Mouse (Mus musculus) cerebellum, postnatal 25 days (tissue): Measurements from ENCODE around the gene Xrcc4.
"Not testable (repeated sequence)": the region's sequence is repeated elsewhere in the genome, so short reads cannot be mapped to it uniquely, and the experiment has no call there.

Source experiments
- DNase-seq, 2 experiments: peaks; one replicate each; pipeline ENCODE4 v3.0.0; 2021; ENCODE audit warnings: mixed read lengths in 2 of 2

The Xrcc4 gene

DNA sequence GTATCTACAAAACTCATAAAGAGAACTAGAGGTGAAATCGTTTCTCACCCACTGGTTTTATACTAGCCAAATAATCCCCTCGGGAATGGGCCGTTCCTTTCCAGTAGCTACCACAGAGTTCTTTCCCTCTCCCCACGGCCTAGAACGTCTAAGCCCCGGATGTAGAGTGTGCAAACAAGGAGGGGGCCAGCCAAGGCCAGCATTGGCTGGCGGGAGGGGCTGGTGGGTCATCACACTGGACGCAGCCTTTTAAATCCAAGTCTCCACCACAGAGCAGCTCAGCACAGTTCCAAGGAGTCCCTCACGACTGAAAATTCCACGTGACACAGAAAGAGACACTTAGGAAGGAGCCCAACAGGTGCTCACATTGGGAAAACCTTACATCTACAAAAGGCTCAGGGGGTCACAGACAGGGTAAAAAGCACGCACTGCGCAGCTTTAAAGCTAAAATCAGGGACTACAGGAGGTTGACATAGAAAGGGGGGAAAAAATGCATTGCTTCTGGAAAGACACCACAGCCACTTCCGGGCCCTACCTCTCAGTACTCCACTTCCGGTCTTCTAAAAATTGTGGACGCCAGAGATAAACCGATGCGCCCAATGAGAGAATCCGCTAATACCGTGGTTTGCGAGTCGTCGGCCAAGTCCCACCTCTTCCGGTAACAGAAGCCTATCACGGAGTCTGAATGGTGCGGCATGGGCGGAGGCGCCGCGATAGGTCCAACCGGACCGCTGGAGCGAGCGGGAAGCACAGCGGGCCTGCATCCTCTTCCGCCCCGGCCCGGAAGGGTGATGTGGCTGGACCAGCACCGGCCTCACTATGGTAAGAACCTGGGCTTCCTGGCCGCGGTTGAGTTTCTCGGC, at the start of gene Xrcc4, which contains the start of gene Tmem167:
TSS of gene Xrcc4 (minus strand) at position 647 of the 863 bp plus-strand sequence.
TSS of gene Tmem167 (plus strand) at position 162 of the 863 bp plus-strand sequence.
- DNase-seq = peak; percentile 97 to 98

DNA sequence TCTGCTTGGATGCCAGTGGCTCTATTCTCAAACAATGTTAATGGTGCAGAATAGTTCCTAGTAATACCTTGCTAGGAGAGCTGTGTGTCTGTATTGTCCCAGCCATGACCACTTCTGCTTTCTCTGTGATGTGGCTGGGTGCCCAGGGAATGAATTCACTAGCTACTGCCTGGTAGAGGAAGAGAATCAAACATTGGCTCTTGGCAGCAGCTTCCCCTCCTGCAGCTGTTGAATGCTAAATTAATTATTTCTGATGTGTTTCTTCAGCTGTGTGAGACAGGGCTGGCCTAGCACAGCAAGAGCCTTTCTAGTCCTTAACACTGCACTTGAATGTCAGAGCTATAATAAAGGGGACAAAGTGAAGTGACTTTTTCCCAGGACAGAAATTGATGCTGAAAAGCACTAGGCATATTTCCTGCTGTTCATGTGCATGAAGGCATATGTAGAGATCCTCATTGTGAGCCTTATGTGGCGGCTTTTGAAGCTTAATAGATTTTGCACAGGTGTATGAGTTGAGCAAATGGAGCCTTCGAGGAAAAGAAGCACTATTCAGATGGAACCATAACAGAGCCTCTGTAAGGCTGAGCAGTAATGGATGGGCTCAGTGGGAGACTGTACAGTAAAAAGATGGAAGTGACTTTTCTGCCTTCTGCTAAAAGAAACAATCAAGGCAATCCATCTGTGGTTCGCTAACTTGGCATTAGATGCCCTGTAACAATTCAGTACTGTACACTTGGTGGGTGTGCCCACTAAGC, 46.9 kb upstream of the Xrcc4 start:
- DNase-seq = peak in 1 of 2 experiments; percentile 8

DNA sequence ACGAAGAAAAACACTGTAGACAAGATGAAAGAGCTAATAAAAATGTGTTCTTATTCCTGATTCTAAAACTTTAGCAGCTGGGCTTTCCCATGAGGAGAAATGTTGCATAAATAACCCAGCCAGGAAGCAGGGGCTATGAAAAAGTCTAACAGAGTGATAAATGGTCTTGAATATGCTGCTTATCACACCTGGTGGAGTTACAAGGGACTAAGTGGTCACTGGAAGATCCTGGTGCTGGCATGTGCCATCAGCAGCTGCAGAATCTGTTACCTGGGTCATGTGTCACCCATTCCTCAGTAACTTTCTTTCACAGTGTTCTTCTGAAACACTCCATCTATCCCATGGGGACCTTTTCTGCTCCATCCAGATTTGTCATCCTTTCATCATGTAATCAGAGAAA, 22.3 kb upstream of the Xrcc4 start:
- no peak for DNase-seq

DNA sequence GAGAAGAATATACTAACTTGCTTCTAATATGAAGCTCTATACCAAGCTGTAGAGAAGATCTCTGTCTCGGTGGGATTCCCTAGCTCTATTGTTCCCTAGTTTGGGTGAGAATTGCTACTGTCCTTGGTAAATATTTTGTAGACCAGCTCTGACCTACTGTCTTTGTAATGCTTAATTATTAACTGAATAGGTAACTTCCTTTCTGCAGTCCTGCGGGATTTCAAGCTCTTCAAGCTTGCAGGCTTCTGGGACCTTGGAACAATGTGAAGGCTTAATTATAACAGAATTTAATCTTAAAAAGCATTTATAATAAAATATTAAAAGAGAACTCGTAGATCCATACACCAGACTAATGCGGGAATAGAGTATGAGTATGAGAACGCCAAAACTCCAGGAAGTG, 19.3 kb upstream of the Xrcc4 start:
- not testable (repeated sequence) for DNase-seq

DNA sequence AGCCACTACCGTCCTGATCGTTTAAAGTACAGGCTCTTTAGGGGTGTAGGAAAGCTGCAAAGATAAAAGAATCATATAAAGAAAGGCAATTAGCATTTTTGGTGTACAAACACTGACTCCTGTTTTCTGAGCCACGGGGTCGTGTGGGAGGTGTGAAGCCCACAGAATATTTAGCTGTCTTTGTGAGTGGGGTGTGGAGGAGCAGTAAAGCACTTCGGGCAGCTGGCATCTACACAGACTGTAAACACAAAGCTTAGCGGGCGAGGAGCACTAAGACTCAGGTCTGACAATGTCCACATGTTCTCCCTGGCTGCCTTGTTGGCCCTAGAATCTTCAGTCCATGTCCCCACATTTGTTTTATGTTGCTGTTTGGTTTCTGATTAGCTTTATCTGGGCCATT, 16.7 kb upstream of the Xrcc4 start:
- no peak for DNase-seq

DNA sequence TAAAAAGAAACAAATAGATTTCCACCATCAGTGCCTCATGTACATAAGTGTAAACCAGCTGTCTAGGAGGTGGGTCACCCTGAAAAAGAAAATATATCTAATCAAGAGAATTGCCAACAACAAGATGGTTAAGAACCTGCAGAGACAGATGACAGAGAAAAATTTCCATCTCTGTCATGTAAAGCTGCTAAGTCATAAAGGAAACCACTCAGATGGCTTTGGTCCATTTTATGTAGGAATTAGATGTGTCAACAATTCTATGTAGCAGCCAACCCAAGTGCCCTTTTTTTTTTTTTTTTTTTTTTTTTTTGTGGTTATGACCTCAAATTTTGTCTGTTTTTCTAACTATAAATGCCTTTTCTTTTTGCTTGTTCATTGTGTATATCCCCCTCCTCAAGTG, 12.1 kb upstream of the Xrcc4 start:
- DNase-seq = no peak

DNA sequence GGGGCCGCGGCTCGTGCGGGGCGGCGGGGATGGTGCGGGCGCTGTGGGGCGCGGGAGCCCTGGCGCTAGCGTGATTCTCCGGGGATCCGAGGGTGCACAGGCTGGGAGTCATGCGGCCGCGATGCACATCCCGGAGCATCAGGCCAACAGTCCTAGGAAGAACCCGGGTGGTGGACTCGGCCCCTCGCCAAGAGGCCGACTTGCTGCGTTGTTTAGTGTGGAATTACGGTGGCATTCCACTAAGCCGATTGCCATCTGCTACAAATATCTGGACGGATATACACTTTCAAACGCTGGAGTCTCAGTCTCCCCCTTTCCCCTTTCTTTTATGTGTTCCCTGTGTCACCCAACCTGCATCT, 396 bp upstream of the Xrcc4 start:
- no peak for DNase-seq

DNA sequence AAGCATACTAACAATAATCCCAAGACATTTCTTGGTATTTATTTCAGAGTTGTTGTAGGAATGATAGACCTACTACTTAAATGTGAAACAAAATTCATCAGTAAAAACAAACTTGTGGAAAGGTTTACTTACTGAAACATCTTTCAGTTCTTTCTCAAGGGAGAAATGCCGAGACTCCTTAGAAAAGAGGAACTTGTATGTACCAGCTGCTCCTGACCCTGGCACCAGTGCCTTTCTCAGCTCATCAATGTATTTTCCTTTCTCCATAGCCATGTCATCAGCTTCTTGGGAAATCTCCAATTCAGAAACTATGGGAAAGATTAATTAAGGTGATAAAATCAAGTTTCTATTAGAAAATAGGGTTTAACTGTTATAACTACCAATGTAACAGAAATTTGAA, 27.5 kb downstream of the Xrcc4 start:
- no peak for DNase-seq

DNA sequence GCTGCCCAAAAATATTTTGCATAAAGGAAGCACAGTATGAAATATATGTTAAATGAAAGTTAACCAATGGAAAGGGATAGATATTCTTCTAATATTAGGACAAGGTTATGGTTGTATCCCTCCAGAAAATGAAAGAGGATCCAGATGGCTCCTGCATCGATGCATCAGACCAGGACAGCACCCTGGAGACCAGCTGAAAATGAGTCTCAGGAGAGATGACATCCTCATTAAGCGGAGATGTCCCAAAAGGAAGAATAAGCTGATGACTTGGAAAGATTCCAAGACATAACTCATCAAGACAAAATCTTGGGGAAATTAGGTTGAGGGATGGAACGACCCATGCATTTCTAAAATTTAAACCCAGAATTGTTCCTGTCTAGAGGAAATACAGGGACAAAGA, 37.0 kb downstream of the Xrcc4 start:
- no peak for DNase-seq

DNA sequence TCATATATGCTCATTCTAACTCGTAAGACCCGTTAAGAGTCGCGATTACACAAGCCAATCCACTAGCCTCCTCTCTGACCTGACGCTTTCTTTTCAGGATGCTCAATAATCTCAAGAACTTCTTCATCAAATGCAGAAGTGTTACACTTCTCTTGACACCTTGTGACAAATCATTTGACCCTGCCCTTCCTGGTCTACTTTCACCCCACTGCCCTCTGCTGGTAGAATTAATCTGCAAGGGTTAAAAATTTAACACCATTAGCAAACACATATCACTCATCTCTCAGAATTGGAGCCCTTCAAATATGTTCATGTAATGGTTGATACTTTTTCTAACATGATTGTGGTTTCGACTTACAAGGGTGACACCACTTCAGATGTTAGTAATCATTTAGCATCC, 37.7 kb downstream of the Xrcc4 start:
- DNase-seq = no peak

DNA sequence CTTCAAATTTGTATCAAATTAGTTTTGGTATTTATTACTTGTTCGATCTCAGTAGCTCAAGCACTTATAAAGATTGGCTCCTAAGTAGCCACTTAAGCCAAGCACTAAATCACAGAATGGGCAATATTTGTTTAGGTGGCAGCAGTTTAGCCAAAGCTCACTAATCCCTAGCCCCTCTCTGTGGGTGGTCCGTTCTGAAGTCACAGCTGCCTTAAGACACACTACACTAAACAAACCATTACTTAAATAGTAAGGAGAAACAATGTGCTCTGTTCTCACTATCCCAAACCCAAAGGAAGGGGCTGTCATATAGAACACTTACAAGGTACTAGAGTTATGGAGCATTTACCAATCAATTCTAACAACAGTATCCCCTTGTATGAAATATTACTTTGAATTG, 49.8 kb downstream of the Xrcc4 start:
- no peak for DNase-seq

DNA sequence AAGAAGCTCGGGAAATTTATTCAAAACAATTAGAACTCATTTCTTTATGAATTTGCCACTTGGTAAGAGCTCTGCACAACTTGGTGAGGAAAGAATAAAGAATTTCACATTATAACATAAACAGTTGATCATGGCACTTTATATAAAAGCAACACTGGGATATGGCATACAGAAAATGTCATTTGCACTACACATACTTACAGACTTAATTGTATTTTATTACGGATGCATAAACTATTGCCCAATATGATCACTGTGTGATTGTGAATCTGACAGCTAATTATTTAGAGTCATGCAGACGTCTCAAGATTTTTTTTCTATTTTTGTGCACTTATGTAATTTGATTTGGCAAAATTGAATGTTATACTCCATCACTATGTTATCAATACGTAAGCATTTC, 56.4 kb downstream of the Xrcc4 start:
- no peak for DNase-seq

DNA sequence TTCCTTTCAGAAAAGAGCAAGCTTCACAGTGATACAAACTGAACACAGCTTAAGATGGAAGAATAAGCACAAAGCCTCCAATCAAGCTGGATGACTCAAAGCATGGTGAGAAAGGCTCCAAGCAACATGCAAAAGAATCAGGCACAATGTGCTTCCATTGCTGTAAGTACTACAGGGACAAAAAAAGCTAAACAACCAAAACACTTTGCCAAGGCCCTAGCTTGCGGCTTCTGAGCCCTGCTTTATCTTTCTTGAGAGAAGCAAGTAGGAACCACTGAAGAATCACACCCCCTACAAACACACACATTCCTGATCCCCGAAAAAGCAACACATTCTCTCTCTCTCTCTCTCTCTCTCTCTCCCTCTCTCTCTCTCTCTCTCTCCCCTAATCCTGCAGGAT, 56.9 kb downstream of the Xrcc4 start:
- DNase-seq = no peak

DNA sequence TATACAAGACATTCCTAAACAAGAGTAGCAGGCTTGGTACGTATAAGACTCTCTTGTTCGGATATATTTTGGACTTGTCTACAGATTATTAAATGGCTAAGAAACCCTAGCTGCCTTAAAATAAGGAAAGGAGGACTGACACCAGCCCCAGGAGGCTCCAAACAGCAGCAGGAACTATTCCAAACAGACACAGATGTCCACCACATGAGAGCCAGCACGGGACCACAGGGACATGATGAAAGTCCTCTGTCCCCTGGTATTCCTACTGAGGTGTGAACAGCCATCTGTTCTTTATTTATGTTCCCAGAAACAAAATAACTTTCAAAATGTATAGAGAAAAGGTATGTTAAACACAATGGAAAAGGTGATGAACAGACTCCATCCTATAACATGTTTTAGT, 58.5 kb downstream of the Xrcc4 start:
- DNase-seq = no peak

DNA sequence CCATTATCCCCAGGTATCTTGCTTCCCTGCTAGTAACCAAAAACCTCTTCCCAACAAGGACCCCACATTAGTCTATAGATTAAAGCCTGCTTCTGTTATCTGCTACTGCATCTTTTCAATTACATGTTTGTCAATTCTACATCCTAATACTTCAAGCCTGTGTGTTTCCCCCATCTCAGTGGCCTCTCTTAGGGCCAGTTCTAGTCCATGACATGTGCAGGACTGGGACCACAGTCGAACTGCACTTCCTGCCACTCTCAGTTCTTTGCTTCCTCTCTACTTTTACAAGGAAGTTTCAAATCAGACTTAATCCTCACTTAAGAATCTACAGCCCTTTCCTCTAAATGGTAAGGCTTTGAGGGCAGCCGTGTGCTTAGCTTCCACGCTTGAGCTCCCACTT, 76.8 kb downstream of the Xrcc4 start:
- DNase-seq = no peak

DNA sequence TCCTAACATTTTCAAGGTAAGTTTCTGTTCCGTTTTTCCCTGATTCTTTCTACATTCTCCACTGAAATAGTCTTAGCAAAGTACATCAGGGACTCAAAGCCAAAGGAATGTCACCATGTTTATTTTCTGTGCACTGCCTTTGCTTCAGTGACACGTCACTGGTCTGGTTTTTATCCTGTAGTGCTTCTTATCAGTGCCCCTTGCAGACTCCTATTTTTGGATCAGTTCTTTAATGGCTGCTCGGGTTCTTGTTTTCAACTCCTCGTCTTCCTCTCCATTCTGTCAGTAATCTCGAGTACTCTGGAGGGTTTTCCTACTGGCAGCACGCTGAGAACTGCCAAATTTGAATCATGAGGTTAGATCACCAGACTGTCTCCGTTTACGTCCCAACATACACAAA, 77.2 kb downstream of the Xrcc4 start:
- DNase-seq = no peak

DNA sequence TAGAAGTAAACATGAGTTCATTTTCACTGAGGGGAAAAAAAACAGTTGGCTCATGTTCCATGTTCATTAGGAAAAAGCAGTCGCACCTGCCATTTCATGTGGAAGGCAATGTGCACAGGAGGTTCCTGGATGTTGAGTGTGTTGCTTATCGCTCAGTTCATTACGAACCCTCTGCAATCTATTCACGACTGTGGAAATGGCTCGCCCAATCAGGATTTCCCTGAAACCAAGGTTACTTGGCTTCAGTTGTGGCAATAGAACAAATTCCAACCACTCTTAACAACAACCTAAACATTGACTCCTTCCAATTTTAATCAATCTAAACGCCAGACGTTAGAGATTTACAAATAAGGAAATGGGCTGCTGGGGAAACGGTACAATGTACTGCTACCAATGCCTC, 78.3 kb downstream of the Xrcc4 start:
- no peak for DNase-seq

DNA sequence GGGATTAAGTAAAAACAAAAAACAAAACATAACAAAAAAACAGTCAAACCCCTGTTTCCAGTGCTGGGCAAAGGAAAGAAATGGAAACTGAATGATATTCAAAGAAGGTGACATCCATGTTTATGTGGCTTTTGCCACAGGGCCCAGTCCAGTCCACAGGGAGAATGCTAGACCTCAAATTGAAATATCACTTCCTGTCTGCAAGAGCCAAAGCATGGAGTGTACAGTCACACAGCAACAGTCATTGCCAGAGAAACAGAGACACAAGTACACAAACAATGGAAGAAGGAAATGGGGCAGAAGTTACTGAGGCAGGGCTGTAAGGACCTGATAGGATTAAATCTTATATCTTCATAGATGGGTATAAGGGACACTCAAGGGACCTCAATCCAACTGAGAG, 79.6 kb downstream of the Xrcc4 start:
- no peak for DNase-seq

DNA sequence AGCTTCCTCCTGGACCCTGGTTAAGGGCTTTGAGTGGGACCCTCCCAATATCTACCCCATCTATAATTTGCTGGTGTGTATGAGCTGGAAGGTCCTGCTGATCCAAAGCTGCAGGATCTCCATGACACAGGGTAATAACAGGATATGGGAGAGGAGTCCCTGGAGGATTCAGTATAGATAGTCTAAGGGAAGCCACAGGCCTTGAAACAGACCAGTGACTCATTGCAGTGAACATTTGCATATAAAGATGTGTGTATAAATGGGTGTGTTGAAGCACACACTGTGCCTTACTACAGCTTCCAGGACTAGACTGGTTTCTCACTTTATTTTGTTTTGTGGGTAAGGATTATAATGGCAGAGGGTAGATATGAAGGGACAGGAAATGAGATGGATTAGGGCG, 83.8 kb downstream of the Xrcc4 start:
- no peak for DNase-seq

DNA sequence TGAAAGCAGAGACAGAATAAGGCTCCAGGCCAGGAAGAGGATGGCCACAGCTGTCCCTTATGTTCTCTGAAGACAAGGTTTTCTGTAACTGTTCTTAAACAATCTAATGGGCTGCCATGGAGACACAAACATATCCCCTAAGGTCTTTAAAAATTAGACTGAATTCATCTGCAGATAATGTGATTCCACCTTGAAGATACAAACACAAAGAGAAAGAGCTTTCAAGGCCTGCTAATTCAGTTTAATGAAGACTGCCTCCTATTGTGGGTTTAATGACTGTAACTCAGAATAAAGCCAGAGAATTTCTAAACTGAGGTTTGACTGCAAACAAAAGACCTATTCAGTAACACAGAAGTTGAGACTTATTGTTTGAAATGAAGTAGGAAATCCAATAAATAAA, 91.9 kb downstream of the Xrcc4 start:
- no peak for DNase-seq

DNA sequence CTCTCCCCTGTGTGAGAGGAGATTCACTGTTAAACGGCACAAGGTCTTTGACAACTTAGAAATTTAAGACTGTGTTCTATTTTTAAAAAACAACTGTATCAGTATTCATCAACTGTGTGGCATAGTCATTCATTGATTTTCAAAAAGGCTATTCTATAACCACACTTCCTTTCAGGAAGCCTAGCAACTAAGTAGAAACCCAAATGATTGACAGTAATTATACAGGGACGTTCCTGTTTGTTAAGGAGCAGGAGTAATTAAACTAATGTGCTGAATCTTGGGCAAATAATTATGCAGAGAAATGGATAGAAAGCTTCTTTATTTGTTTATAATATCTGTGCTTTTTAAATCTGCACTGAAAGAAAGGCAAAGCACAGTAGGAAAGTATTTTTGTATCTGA, 103.3 kb downstream of the Xrcc4 start:
- DNase-seq = no peak

DNA sequence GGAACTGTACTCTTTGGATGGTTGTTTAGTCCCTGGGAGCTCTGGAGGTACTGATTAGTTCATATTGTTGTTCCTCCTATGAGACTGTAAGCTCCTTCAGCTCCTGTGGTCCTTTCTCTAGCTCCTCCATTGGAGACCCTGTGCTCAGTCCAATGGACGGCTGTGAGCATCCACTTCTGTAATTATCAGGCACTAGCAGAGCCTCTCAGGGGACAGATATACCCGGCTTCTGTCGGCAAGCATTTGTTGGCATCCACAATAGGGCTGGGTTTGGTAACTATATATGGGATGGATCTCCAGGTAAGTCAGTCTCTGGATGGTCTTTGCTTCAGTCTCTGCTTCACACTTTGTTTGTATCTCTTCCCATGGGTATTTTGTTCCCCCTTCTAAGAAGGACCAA, 118.5 kb downstream of the Xrcc4 start:
- DNase-seq = no peak

DNA sequence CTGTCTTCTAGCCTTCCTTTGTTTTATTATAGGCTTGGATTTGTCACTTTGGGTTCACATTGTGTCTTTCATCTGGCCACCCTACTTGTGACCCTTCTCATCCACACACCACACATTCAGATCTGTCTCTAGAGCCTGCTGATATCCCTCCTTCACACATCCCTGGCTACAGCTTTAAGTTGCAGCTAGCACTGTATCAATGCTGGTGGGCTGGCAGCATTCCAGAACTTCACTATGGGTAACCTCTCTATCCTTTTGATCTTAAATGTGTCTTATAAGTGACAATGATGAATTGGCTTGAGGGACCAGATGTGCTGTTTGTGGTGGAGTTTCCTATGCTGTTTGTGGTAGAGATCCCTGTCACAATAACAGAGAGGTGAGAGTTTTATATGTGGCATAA, 120.7 kb downstream of the Xrcc4 start:
- DNase-seq = peak in 1 of 2 experiments; percentile 7

DNA sequence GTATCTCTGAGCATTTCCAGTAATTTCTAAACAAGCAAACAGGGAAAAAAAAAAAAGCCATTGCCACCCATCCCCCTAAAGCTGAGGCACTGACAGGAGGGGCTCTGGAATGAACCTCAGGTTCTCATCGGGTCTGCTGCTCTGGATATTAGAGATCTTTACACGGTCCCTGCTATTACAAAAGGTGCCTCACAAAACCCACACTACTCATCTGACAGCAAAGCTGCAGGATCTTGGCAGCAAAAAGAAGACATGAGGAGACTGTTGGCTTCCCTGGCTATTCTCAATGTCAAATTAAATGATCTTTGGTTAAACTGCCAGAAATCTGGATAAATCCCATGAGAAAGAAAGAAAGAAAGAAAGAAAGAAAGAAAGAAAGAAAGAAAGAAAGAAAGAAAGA, 145.1 kb downstream of the Xrcc4 start:
- peak in 1 of 2 experiments; percentile 4 for DNase-seq
